Mouse (Mus musculus) midbrain, embryonic 11.5 days (tissue): ENCODE results near the gene Chrm3. TPM values are rescaled to one million over a fixed set of nuclear protein-coding genes. Genes with fewer than 3 reads are reported as not detected.

ENCODE experiments used
- ATAC-seq: fragments of 200-750 bp; cut with Nextera tagmentation; 2 replicates; pipeline ENCODE4 v1.8.0; 2017; ENCODE audit warnings: moderate TSS enrichment, moderate library complexity; ENCODE audit not compliant: low FRiP score
- DNase-seq: peaks from one replicate; pipeline ENCODE4 v3.0.0; 2015; ENCODE audit warnings: low spot score; ENCODE audit errors: missing footprints
- H3K27ac ChIP-seq: fragments of 300-500 bp; sonication (generic); 2 replicates; pipeline ENCODE4 v1.5.1; 2014; ENCODE audit warnings: low read depth, low read length
- H3K27me3 ChIP-seq: fragments of 300-500 bp; sonication (generic); 2 replicates; pipeline ENCODE4 v1.6.1; 2014; ENCODE audit warnings: mild to moderate bottlenecking, low read length, moderate library complexity, mixed read lengths; ENCODE audit not compliant: control insufficient read depth, insufficient read depth
- H3K36me3 ChIP-seq: fragments of 300-500 bp; sonication (generic); 2 replicates; pipeline ENCODE4 v1.6.1; 2014; ENCODE audit warnings: mild to moderate bottlenecking, low read length, moderate library complexity, mixed read lengths; ENCODE audit not compliant: control insufficient read depth, insufficient read depth
- H3K4me1 ChIP-seq: fragments of 300-500 bp; sonication (generic); 2 replicates; pipeline ENCODE4 v1.6.1; 2014; ENCODE audit warnings: low read length; ENCODE audit not compliant: control insufficient read depth, insufficient read depth
- H3K4me2 ChIP-seq: fragments of 300-500 bp; sonication (generic); 2 replicates; pipeline ENCODE4 v1.6.1; 2014; ENCODE audit warnings: mild to moderate bottlenecking, moderate library complexity
- H3K4me3 ChIP-seq: fragments of 300-500 bp; sonication (generic); 2 replicates; pipeline ENCODE4 v1.5.1; 2014; ENCODE audit warnings: low read depth, low read length
- H3K9ac ChIP-seq: fragments of 300-500 bp; sonication (generic); 2 replicates; pipeline ENCODE4 v1.6.1; 2014; ENCODE audit warnings: low read length
- H3K9me3 ChIP-seq: fragments of 300-500 bp; sonication (generic); 2 replicates; pipeline ENCODE4 v1.6.1; 2016; ENCODE audit warnings: low read length; ENCODE audit not compliant: control insufficient read depth
- WGBS: fragments of 180-500 bp; shearing (Covaris S2); extraction: QIAGEN DNeasy Blood & Tissue Kit; methylation state at CpG from one replicate; pipeline ENCODE4 v1.1.7; 2014; 5-methylcytosine and 5-hydroxymethylcytosine counted together
- polyA plus RNA-seq: library from polyadenylated mRNA; unstranded; fragments of >200 nt; fragmentation: Nextera tagmentation; extraction: Ambion mirVana; gene quantifications from 2 replicates; pipeline ENCODE4 v1.2.1, GENCODE M21; 2014

The Chrm3 gene
- polyA plus RNA-seq, 1 experiment from 2014 or later: 0.25 TPM

DNA sequence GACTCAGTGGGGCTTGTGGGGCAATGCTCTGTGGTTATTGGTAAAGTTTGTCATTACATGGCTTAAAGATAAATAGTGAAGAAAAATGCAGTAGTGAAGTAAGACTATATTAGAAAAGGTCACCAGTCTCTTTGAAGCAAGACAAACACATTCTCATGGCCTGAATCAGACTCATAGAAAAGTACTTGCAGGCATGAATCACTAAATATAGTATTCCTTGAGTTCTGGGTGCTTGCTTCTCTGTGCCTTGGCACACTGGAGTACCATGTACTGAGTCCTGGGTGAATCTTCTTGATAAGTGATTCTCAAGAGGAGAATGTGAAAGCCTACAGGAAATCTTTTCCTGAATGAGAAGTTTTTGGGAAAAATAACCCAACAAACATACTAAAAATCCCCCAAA lies 408.0 kb downstream of the Chrm3 start:
- DNase-seq (no peak), ATAC-seq (no peak)
- Histone ChIP-seq H3K9me3 (no peaks in the 10 kb centered on the region), H3K27ac (no peak overlapping the region), H3K36me3 (no peaks in the 10 kb centered on the region), H3K9ac (no peak overlapping the region), H3K4me2 (no peak overlapping the region), H3K27me3 (no peaks in the 10 kb centered on the region), H3K4me3 (no peak overlapping the region), H3K4me1 (no peaks in the 10 kb centered on the region)

GRCm38 (mm10) chr13:9951376-9951775 lies 409.3 kb downstream of the Chrm3 start:
- H3K36me3 ChIP-seq: no peaks in the 10 kb centered on the region
- H3K9me3 ChIP-seq: no peaks in the 10 kb centered on the region
- no peak for ATAC-seq
- no peak overlapping the region for H3K4me3 ChIP-seq
- no peaks in the 10 kb centered on the region for H3K27me3 ChIP-seq
- WGBS: 93% methylated on average over 1 of the region's 1 CpGs
- DNase-seq: no peak
- no peak overlapping the region for H3K9ac ChIP-seq
- no peak overlapping the region for H3K4me2 ChIP-seq
- no peaks in the 10 kb centered on the region for H3K4me1 ChIP-seq
- H3K27ac ChIP-seq: no peak overlapping the region

GRCm38 (mm10) chr13:9949091-9949490 lies 411.6 kb downstream of the Chrm3 start:
- no peaks in the 10 kb centered on the region for H3K4me1 ChIP-seq
- no peak overlapping the region for H3K4me2 ChIP-seq
- 91% methylated on average over 4 of the region's 4 CpGs for whole genome bisulfite sequencing
- peak; percentile 49 for DNase-seq
- H3K4me3 ChIP-seq: no peak overlapping the region
- no peaks in the 10 kb centered on the region for H3K27me3 ChIP-seq
- H3K36me3 ChIP-seq: no peaks in the 10 kb centered on the region
- no peak overlapping the region for H3K27ac ChIP-seq
- no peak for ATAC-seq
- H3K9me3 ChIP-seq: no peaks in the 10 kb centered on the region
- H3K9ac ChIP-seq: no peak overlapping the region

- H3K9ac ChIP-seq: no peak overlapping the region
- no peaks in the 10 kb centered on the region for H3K4me1 ChIP-seq
- H3K27me3 ChIP-seq: no peaks in the 10 kb centered on the region
- no peaks in the 10 kb centered on the region for H3K36me3 ChIP-seq
- no peak overlapping the region for H3K4me3 ChIP-seq
- DNase-seq: no peak
- no peaks in the 10 kb centered on the region for H3K9me3 ChIP-seq
- no peak overlapping the region for H3K4me2 ChIP-seq
- 70% methylated on average over 1 of the region's 1 CpGs for WGBS
- no peak for ATAC-seq
- H3K27ac ChIP-seq: no peak overlapping the region
Observed at GRCm38 (mm10) chr13:9940186-9940585, 420.5 kb downstream of the Chrm3 start.

DNA sequence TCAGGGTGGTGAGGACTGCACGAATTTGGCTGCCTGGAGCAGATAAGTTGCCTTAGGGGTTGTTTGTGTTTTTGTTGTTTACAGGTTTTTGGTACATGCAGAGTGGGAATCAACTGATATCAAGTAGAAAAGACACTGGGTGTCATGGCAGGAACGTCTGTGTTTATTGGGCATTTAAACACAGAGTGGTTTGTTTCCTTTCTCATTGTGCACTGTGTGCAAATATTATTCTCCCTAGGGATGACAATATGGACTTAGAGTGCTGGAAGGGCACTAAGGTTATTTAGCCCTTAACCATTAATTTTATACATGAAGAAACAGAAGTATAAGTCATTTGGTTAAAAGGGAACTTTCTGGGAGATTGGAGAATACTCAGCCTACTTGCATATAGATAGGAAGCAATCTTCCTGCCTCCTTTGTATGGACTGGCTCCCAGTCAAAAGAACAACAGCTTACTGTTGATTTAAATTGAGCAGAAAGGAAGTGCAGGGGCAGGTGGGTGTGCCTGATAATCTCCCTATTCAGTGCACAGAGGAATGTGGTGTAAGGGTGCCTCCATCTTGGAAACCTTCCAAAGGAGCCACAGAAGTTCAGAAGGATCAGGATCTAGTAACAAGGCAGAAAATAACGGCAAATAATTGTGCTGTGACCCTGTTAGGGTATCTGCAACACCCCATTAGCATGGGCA lies 421.7 kb downstream of the Chrm3 start:
- no peak overlapping the region for H3K9ac ChIP-seq
- WGBS: 70% methylated on average over 3 of the region's 3 CpGs
- no peak overlapping the region for H3K4me2 ChIP-seq
- H3K27ac ChIP-seq: no peak overlapping the region
- no peaks in the 10 kb centered on the region for H3K9me3 ChIP-seq
- no peak for ATAC-seq
- no peak overlapping the region for H3K4me3 ChIP-seq
- DNase-seq: no peak
- H3K4me1 ChIP-seq: no peaks in the 10 kb centered on the region
- no peaks in the 10 kb centered on the region for H3K36me3 ChIP-seq
- no peaks in the 10 kb centered on the region for H3K27me3 ChIP-seq

- Histone ChIP-seq H3K27me3 (no peaks in the 10 kb centered on the region), H3K9me3 (no peaks in the 10 kb centered on the region), H3K27ac (no peak overlapping the region), H3K9ac (no peak overlapping the region), H3K36me3 (no peaks in the 10 kb centered on the region), H3K4me1 (peaks cover 6% of the 10 kb centered on the region), H3K4me2 (no peak overlapping the region), H3K4me3 (no peak overlapping the region)
- ATAC-seq: no peak
- 81% methylated on average over 4 of the region's 4 CpGs for WGBS
- no peak for DNase-seq
Observed at GRCm38 (mm10) chr13:9932714-9933113, 427.9 kb downstream of the Chrm3 start.

DNA sequence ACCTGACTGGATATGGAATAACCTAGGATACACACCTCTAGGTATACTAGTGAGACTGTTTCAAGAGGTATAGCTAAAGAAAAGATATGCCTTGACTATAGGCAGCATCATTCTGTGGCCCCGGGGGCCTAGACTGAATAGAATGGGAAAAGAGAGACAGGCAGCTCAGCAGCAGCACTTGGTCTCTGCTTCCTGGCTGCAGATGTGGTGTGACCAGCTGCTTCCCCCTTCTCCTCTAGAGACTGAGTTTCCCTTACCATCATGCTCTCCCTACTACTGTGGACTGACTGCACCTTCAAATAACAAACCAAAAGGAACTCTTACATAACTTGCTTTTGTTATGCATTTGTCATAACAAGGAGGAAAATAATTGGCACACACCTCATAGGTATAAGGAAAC lies 430.0 kb downstream of the Chrm3 start:
- ATAC-seq (no peak), DNase-seq (no peak)
- Histone ChIP-seq H3K4me2 (no peak overlapping the region), H3K9ac (no peak overlapping the region), H3K4me3 (no peak overlapping the region), H3K4me1 (peaks cover 6% of the 10 kb centered on the region), H3K27me3 (no peaks in the 10 kb centered on the region), H3K36me3 (no peaks in the 10 kb centered on the region), H3K9me3 (no peaks in the 10 kb centered on the region), H3K27ac (no peak overlapping the region)
- WGBS: 65% methylated on average over 1 of the region's 1 CpGs

DNA sequence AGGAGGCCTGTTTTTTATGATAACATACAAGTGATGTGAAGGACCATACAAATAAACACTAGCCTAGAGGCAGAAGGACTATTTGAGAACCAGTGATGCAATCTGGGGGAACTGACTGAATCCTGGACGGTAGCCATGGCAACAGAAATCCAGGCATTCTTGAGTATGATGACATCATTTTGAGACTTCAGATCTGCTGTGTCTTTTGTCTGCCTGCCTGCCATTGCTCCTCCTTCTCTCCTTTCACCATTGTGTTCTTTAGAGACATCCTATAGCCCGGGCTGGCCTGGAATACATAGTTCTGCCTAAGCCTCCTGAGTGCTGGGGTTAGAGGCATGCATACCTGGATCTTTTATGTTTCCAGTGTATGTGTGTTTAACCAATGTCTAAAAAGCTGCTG lies 430.7 kb downstream of the Chrm3 start:
- Histone ChIP-seq H3K4me3 (no peak overlapping the region), H3K9me3 (no peaks in the 10 kb centered on the region), H3K4me1 (peaks cover 6% of the 10 kb centered on the region), H3K4me2 (no peak overlapping the region), H3K36me3 (no peaks in the 10 kb centered on the region), H3K9ac (no peak overlapping the region), H3K27ac (no peak overlapping the region), H3K27me3 (no peaks in the 10 kb centered on the region)
- DNase-seq (peak; percentile 88), ATAC-seq (peak; percentile 86)
- WGBS: 29% methylated on average over 2 of the region's 2 CpGs

GRCm38 (mm10) chr13:9921150-9921549 lies 439.5 kb downstream of the Chrm3 start:
- no peaks in the 10 kb centered on the region for H3K9me3 ChIP-seq
- no peak overlapping the region for H3K27ac ChIP-seq
- no peak overlapping the region for H3K4me2 ChIP-seq
- no peak overlapping the region for H3K9ac ChIP-seq
- no peak overlapping the region for H3K4me3 ChIP-seq
- no peaks in the 10 kb centered on the region for H3K27me3 ChIP-seq
- H3K4me1 ChIP-seq: no peaks in the 10 kb centered on the region
- DNase-seq: peak; percentile 49
- no peak for ATAC-seq
- no peaks in the 10 kb centered on the region for H3K36me3 ChIP-seq
- WGBS: 83% methylated on average over 1 of the region's 1 CpGs
